Mouse (Mus musculus): Measurements from ENCODE around the gene Oxsr1. TPM values are rescaled to one million over a fixed set of nuclear protein-coding genes. Genes with fewer than 3 reads are reported as not detected.

Oxsr1 gene
- polyA plus RNA-seq, 1 experiment from 2014 or later, result 13.5 TPM

DNA sequence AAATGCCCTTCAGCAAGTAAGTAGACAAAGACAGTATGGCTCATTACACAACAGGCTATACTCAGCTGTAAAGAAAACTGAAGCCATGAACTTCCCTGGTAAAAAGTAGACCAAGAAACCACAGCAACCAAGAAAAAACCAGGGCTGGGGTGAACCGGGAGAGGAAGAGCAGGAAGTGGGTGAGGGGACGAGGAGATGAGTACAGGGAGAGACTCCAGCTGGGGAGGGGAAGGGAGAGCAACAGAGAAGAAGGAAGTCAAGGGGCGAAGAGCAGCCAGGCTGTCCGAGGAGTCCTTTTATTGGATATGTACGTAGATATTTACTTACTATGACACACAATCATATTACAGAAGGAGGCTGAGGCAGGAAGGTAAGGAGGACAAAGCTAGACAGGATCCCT, 74.2 kb downstream of the Oxsr1 start:
- Histone ChIP-seq H3K4me1 (replicated peaks) (no peaks in the 10 kb centered on the region), H3K36me3 (peaks cover 49% of the 10 kb centered on the region), H3K9ac (no peak overlapping the region), H3K9me3 (replicated peaks) (no peaks in the 10 kb centered on the region), H3K4me2 (no peak overlapping the region), H3K27ac (ENCODE audit: poor library complexity, severe bottlenecking) (no peak overlapping the region), H3K27me3 (replicated peaks) (no peaks in the 10 kb centered on the region), H3K4me3 (no peak overlapping the region)
- ATAC-seq (ENCODE audit: insufficient number of reproducible peaks, low FRiP score), result no peak
- WGBS, result 73% methylated on average over 5 of the region's 5 CpGs

DNA sequence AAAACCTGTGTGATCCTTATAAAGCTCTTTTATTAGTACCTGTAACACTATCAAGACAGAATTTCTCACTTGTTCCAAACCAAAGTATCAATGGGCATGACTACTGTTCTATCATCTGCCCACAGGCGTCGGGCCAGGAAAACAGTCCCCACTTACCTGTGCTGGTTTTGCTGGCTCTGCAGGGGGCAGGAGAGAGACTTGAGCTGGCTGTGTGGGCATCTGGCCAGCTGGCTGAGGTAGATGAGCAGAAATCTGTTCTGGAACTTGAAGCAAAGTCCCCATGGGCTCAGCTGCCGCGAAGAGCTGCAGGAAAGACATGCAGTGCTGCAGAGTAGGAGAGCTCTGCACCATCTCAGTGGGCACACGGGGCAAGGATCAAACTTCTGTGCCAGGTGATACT, 75.4 kb downstream of the Oxsr1 start:
- Histone ChIP-seq H3K36me3 (peaks cover 53% of the 10 kb centered on the region), H3K27me3 (replicated peaks) (no peaks in the 10 kb centered on the region), H3K4me3 (no peak overlapping the region), H3K4me1 (replicated peaks) (no peaks in the 10 kb centered on the region), H3K27ac (ENCODE audit: poor library complexity, severe bottlenecking) (no peak overlapping the region), H3K9ac (no peak overlapping the region), H3K4me2 (no peak overlapping the region), H3K9me3 (replicated peaks) (no peaks in the 10 kb centered on the region)
- ATAC-seq (ENCODE audit: insufficient number of reproducible peaks, low FRiP score), result no peak
- WGBS, result 89% methylated on average over 5 of the region's 5 CpGs

DNA sequence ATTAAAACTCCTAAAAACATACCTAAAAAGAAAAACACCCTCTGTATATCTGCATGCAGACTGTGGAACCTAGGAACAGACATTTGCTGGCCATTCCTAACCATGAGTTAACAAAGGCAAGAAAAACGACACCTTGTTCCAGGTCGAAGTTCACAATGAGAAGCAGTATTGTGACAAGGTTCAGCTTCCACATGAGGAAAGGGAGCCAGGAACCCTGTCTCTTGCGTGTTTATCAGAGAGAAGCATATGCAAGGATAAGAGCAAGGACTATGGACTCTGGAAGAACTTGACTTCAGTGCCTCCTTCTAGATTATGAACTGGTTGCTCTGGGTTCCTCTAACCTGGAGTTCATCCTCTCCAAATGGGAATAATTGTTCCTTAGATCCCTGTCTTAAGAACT, 78.2 kb downstream of the Oxsr1 start:
- Histone ChIP-seq H3K4me1 (replicated peaks) (no peaks in the 10 kb centered on the region), H3K4me3 (no peak overlapping the region), H3K27me3 (replicated peaks) (no peaks in the 10 kb centered on the region), H3K4me2 (no peak overlapping the region), H3K9ac (no peak overlapping the region), H3K9me3 (replicated peaks) (no peaks in the 10 kb centered on the region), H3K36me3 (peaks cover 60% of the 10 kb centered on the region), H3K27ac (ENCODE audit: poor library complexity, severe bottlenecking) (no peak overlapping the region)
- no peak for ATAC-seq (ENCODE audit: insufficient number of reproducible peaks, low FRiP score)
- 91% methylated on average over 3 of the region's 3 CpGs for WGBS

DNA sequence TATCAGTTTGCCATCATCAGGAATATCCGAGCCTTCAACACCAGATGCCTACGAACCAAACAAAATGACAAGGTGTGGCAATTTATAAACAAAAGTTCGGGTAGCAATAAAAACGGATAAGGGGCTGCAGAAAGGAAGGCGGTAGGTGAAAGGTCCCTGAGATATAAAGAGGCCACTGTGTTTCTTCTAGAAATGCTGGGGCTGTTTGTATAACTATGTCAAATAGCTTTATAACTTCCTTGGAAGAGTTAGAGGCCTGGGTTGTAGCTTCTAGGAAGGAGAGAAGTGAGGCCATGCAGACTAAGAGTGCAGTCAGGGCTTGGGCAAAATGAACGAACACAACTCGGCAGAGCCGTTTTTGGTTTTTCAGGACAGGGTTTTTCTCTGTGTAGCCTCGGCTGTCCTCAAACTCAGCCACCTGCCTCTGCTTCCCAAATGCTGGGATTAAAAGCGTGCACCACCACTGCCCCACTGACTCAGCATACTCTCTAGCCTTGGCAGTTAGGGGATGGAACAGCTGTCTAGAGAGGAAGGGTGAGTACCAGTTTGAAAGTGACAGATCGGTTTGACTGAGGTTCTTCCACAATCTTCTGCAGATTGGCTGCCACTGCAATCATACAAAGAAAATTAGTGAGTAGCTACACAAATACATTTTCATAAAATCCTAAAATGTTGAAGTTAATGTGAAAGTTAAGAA, 80.9 kb downstream of the Oxsr1 start:
- Histone ChIP-seq H3K27me3 (replicated peaks) (no peaks in the 10 kb centered on the region), H3K4me3 (no peak overlapping the region), H3K9me3 (replicated peaks) (no peaks in the 10 kb centered on the region), H3K36me3 (peaks cover 56% of the 10 kb centered on the region), H3K4me2 (no peak overlapping the region), H3K27ac (ENCODE audit: poor library complexity, severe bottlenecking) (no peak overlapping the region), H3K9ac (no peak overlapping the region), H3K4me1 (replicated peaks) (no peaks in the 10 kb centered on the region)
- ATAC-seq (ENCODE audit: insufficient number of reproducible peaks, low FRiP score), result no peak
- WGBS, result 83% methylated on average over 11 of the region's 11 CpGs

DNA sequence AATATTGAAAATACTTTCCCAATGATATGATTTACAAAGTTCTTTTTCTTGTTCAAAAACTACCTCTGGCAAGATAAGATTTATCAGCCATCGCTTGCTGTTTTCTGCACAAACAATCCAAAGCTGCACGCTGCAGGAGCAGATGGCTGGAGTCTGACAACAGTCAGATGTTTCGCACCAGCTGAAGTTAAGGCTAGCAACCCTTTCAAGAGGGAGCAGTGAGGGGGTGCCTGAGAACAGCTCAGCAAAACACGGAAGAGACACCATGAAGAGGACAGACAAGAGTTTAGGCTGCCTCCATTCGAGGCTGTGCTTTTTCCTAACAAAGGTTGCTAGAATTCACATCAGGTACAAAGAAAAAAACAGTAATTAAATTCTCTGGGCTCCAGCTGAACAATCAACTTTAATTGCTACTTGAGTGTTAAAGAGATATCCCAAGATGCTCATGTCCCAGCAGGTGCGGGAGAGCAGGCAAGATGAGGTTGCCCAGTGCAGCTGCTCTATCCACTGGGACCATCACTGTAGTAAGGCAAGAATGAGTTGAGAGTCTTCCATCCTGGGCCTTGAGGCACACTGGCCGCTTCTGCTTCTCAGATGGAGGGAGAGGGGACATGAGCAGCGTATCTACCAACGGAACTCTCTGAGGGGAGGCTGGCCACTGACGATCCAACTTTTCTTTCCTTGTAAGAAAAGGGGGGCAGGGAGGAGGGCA, 81.8 kb downstream of the Oxsr1 start:
- Histone ChIP-seq H3K4me3 (no peak overlapping the region), H3K9me3 (replicated peaks) (no peaks in the 10 kb centered on the region), H3K36me3 (peaks cover 51% of the 10 kb centered on the region), H3K4me1 (replicated peaks) (no peaks in the 10 kb centered on the region), H3K9ac (no peak overlapping the region), H3K27ac (ENCODE audit: poor library complexity, severe bottlenecking) (no peak overlapping the region), H3K27me3 (replicated peaks) (no peaks in the 10 kb centered on the region), H3K4me2 (no peak overlapping the region)
- ATAC-seq (ENCODE audit: insufficient number of reproducible peaks, low FRiP score), result no peak
- WGBS, result 84% methylated on average over 10 of the region's 10 CpGs

DNA sequence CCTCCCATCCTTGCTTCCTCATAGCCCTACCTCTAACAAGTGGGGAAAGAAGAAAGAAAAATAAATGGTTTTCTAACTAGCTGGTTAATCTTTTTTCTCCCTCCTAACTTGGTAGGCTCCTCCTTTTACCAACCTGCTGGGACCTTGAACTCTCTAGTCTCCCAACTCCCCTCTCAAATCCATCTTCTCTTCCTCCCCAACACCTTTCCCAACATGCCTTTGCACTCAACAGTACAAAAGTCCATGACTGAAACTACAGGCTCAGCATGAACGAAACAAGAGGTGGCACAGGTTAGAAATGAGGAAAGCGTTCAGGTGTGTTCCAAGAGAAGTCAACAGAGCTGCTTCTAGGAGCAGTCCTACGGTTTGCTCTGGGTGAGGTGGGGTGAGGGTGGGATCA, 83.0 kb downstream of the Oxsr1 start:
- no peak for ATAC-seq (ENCODE audit: insufficient number of reproducible peaks, low FRiP score)
- Histone ChIP-seq H3K27ac (ENCODE audit: poor library complexity, severe bottlenecking) (no peak overlapping the region), H3K4me3 (no peak overlapping the region), H3K4me1 (replicated peaks) (no peaks in the 10 kb centered on the region), H3K36me3 (peaks cover 46% of the 10 kb centered on the region), H3K27me3 (replicated peaks) (no peaks in the 10 kb centered on the region), H3K9ac (no peak overlapping the region), H3K4me2 (no peak overlapping the region), H3K9me3 (replicated peaks) (no peaks in the 10 kb centered on the region)
- 91% methylated on average over 3 of the region's 3 CpGs for WGBS

DNA sequence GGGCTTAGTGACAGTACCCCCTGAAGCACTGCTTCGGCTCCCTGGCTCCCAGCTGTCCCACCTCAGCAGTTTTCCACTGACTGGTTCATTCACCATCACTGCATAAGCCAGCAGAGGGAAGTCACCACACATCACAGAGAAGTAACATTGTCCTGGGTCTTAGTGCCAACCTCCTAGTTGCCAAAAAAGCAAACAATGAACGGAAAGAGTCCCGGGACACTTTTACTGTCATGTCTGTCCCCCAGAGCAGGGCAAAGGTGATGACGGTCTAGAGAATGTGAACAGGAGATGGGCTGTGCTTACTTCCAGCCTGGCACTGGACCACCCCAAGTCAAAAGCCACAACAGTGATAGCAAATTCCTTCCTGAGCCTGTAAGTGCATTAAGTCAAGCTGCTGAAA, 83.4 kb downstream of the Oxsr1 start:
- H3K4me1 ChIP-seq (replicated peaks), result no peaks in the 10 kb centered on the region
- H3K9ac ChIP-seq, result no peak overlapping the region
- peaks cover 41% of the 10 kb centered on the region for H3K36me3 ChIP-seq
- H3K9me3 ChIP-seq (replicated peaks), result no peaks in the 10 kb centered on the region
- H3K4me3 ChIP-seq, result no peak overlapping the region
- H3K27ac ChIP-seq (ENCODE audit: poor library complexity, severe bottlenecking), result no peak overlapping the region
- WGBS, result 81% methylated on average over 4 of the region's 4 CpGs
- ATAC-seq (ENCODE audit: insufficient number of reproducible peaks, low FRiP score), result no peak
- no peak overlapping the region for H3K4me2 ChIP-seq
- H3K27me3 ChIP-seq (replicated peaks), result no peaks in the 10 kb centered on the region

DNA sequence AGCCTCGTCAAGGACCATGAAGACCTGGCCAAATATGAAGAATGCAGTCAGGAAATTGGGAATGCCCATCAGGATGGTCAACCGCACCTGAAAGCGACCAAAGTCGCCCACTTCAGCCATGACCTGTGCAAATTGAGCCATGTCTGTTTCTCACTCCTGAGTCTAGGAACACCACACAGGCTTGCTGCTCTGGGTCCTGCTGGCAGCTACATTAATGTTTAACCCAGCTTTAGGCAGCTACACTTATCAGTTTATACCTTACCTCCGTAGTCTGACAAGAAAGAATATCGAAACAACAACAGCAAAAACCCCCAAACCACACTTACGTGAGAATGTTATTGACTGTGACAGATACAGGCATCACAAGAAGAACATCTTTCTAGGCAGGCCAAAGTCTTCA, 90.7 kb downstream of the Oxsr1 start:
- Histone ChIP-seq H3K4me2 (no peak overlapping the region), H3K27me3 (replicated peaks) (no peaks in the 10 kb centered on the region)
- ATAC-seq (ENCODE audit: insufficient number of reproducible peaks, low FRiP score), result no peak

DNA sequence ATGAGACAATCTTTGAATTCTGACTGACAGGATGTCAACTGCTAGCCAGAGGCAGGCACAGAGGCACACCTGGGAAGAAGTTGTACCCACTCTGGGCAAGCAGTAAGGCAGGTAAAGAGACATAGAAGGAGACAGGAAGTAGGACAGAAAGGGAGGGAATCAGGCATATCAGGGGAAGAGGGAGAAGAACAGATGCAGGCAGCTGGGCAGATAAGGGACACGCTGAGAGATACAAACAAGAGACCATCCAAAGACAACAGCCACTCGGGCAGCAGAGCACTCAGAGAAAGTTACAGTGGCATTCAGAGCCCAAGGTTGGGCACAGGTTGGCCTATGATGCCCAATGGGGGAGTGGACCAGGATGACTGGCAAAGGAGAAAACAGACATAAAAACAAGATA, 91.4 kb downstream of the Oxsr1 start:
- H3K27me3 ChIP-seq (replicated peaks), result no peaks in the 10 kb centered on the region
- no peak overlapping the region for H3K27ac ChIP-seq (ENCODE audit: poor library complexity, severe bottlenecking)
- no peaks in the 10 kb centered on the region for H3K4me1 ChIP-seq (replicated peaks)
- no peak overlapping the region for H3K4me3 ChIP-seq
- peaks cover 10% of the 10 kb centered on the region for H3K36me3 ChIP-seq
- no peak overlapping the region for H3K4me2 ChIP-seq
- ATAC-seq (ENCODE audit: insufficient number of reproducible peaks, low FRiP score), result no peak
- H3K9ac ChIP-seq, result no peak overlapping the region
- H3K9me3 ChIP-seq (replicated peaks), result no peaks in the 10 kb centered on the region
- 31% methylated on average over 2 of the region's 2 CpGs for WGBS

More for the DNA sequence above, 90.7 kb downstream of the Oxsr1 start:
- H3K4me3 ChIP-seq, result no peak overlapping the region
- no peak overlapping the region for H3K9ac ChIP-seq
- 90% methylated on average over 7 of the region's 7 CpGs for WGBS
- H3K27ac ChIP-seq (ENCODE audit: poor library complexity, severe bottlenecking), result no peak overlapping the region
- peaks cover 5% of the 10 kb centered on the region; the same call in 1 of the 2 replicates for H3K36me3 ChIP-seq
- H3K9me3 ChIP-seq (replicated peaks), result no peaks in the 10 kb centered on the region
- no peaks in the 10 kb centered on the region for H3K4me1 ChIP-seq (replicated peaks)

DNA sequence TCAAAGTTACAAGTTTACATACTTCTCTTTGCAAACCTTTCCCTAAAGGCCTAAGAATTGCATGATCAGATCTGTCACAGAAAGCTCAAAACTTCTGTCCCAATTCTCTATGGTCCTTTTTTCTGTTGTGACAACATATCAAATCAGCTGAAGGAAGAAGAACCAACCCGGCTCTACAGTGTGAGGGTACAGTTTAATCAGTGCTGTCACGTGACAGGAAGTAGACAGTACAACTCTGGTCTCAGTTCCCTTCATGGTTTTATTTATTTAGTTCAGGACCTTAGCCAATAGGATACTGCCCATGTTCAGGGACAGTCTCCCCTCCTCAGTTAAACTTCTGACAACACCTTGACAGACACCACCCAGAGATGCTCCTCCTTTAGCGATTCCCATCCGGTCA, 102.0 kb downstream of the Oxsr1 start:
- no peaks in the 10 kb centered on the region for H3K27me3 ChIP-seq (replicated peaks)
- no peak overlapping the region for H3K9ac ChIP-seq
- H3K4me1 ChIP-seq (replicated peaks), result no peaks in the 10 kb centered on the region
- H3K4me3 ChIP-seq, result no peak overlapping the region
- no peak for ATAC-seq (ENCODE audit: insufficient number of reproducible peaks, low FRiP score)
- 0 out of 2 replicates have a peak, but pooled peaks cover 15% of the 10 kb centered on the region for H3K9me3 ChIP-seq (replicated peaks)
- peaks cover 43% of the 10 kb centered on the region for H3K36me3 ChIP-seq
- no peak overlapping the region for H3K4me2 ChIP-seq
- 73% methylated on average over 4 of the region's 4 CpGs for WGBS
- no peak overlapping the region for H3K27ac ChIP-seq (ENCODE audit: poor library complexity, severe bottlenecking)

DNA sequence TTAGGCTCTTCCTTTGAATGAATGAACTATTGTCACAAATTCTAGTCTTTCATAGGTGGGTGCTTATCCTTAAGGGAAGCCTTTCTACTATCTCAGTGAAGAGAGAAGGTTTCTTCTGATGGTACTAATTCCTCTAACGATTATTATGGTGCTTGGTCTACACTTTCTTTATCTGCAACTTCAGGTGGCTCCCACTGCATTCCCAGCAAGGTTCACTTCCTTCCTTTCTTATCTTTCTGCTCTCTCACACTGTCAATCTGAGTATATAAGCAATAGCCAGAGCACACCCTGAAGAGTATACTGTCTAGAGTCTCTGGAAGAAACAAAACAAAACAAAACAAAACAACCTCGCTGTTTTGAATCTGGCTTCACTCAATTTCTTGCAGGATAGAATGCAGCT, 102.6 kb downstream of the Oxsr1 start:
- Histone ChIP-seq H3K27me3 (replicated peaks) (no peaks in the 10 kb centered on the region), H3K36me3 (peaks cover 40% of the 10 kb centered on the region), H3K4me2 (no peak overlapping the region), H3K9me3 (replicated peaks) (0 out of 2 replicates have a peak, but pooled peaks cover 12% of the 10 kb centered on the region), H3K27ac (ENCODE audit: poor library complexity, severe bottlenecking) (no peak overlapping the region), H3K9ac (no peak overlapping the region), H3K4me3 (no peak overlapping the region), H3K4me1 (replicated peaks) (no peaks in the 10 kb centered on the region)
- ATAC-seq (ENCODE audit: insufficient number of reproducible peaks, low FRiP score), result no peak
- WGBS, result 44% methylated on average over 2 of the region's 2 CpGs

Measured in heart, embryonic 12.5 days (tissue).